Mouse (Mus musculus) embryonic fibroblast, embryonic 13.5 days (primary cell): ENCODE data around the gene Podn.

Experiments
- CTCF ChIP-seq: IDR thresholded peaks from 2 replicates; pipeline ENCODE4 v1.5.1; 2011; ENCODE audit warnings: mild to moderate bottlenecking, control low read depth, low read length, moderate library complexity, borderline replicate concordance; ENCODE audit not compliant: insufficient read depth
- POLR2A ChIP-seq: IDR thresholded peaks from 2 replicates; pipeline ENCODE4 v1.6.1; 2011; ENCODE audit warnings: low read depth, mild to moderate bottlenecking, control low read depth, low read length, moderate library complexity

DNA sequence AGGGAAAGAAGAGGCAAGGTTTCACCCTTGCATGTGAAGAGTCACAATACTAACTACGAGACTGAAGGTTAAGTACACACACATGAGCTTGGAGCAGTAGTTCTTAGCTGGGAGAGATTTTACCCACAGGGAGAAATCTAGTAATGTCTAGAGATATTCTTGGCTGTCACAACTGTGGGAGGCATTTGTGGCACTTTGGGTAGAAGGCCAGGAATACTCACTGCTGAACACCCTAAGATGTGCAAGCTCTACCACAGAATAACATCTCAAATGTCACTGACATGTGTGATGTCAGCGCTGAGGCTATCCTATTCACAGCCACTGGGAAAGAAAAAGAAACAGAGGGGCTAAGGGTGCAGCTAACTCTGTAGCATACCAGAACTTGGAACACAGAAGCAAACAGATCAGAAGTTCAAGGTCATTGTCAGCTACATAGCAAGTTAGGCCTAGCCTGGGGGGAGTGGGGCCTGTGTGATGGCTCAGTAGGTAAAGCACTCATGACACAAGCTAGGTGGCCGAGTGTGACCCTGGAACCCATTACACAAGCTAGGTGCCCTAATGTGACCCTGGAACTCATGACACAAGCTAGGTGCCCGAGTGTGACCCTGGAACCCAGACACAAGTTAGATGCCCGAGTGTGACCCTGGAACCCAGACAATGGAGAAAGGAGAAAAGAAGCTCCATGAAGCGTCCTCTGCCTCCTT, 13.1 kb downstream of the Podn start:
- TF ChIP-seq CTCF = no peak
- no peak for TF ChIP-seq POLR2A
